Mouse (Mus musculus) naive thymus-derived CD4-positive, alpha-beta T cell, adult 2 months (primary cell): Measurements from ENCODE around the gene Ccnd3.

Experiments
- DNase-seq: peaks from one replicate; pipeline ENCODE4 v3.0.0-alpha.2; 2011; ENCODE audit warnings: low read depth

Gene Ccnd3

DNA sequence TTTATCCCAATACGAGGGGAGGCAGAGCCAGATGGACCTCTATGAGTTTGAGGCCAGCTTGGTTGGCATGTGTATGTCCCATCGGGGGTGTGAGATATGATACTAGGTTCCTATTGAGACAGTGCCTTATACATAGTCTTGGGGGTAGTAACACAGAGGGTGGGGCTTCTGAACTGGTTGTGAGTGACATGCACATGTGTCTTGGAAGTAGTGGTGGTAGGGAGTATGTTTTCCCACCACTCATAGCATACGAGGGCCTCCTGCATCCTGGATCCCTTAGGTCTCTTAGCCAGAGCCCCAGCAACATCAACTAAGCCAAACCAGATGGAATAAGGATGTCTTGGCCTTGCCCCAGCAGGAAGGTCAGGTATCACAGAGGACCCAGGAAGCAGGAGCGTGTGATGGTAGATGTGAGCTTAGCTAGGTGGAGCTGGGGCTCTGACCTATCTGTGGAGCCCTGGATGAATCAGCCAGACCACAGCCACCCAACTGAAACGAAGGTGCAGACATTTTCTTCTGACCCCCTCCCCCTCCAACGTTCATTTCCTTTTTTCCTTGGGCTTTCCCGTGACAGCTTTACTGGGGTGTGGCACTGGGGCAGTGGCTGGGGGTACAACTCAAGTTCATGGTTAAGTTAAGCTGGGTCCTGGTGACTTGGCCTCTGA is 10.5 kb downstream of the Ccnd3 start:
- DNase-seq = peak; percentile 33

GRCm38 (mm10) chr17:47516232-47516631 is 11.4 kb downstream of the Ccnd3 start:
- DNase-seq = peak; percentile 68

DNA sequence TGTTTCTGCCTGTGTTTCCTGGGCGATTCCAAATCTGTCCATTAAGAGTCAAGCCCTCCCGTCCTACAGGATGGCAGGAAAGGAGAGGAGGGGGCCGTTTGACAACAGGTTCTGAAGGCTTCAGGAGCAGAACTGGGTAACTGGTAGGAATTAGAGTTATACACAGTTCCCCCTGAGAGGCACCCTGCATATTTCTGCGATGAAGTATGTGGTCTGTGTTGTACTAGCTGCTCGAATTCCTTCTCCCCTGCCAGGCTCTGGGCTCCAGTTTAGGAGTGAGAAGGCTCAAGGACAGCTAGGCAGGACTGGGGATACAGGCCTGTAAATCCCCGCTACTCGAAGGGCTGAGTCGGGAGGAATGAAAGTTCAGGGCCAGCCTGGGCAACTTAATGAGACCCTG is 13.4 kb downstream of the Ccnd3 start:
- no peak for DNase-seq

DNA sequence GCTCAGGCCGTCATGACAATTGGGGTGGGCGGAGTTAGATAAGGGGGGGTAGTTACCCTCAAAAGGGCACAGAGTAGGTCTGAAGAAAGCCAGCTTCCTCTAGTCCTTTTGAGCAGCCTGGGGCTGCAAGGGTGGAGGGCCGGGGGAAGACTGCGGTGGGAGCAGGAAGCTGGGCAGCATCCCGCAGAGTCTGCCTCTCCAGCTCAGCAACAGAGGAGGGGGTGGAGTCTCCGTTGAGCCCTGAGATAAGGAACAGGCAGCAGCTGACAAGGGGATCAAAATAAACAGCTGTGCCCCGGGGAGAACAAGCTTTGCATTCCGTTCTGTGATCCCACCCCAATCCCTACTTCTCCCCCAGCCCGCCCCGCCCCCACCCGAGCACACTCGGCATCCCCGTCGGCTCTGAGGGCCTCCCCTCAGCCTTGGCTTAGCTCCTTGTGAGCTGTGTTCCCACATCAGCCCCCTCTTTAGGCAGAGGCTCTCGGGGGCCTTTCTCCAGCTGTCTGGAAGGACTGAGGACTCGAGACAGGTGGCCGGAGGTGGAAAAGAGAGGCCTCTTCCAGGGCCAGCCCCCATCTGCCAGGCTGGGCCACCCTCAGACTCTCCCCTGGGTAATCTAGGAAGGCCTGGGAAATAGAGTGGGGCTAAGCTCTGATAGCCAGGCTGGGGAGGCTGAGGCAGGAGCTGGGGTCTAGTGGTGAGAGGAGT is 16.9 kb downstream of the Ccnd3 start:
- peak; percentile 91 for DNase-seq

GRCm38 (mm10) chr17:47522536-47522935 is 17.7 kb downstream of the Ccnd3 start:
- peak; percentile 35 for DNase-seq

DNA sequence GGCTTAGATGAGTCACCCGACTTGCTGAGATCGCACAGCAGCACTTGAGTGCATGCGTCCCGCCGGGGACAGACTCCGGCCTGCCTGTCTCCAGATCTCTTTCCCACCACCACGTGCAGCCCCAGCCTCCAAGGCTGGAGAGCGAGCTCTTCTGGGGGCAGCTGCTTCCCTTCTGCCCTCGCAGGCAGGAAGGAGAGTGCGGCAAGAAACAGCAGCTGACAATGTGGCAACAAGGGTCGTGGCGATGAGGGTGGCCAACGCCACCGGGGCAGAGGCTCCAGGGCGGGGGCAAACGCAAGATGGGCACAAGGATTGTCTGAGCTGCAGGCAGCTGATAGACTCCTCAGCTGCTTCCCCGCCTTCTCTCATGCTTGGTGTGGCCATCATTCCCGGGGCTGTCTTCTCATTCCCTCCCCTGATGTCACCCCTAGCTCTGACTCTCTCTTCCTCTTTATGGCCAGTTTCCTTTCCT is 18.4 kb downstream of the Ccnd3 start:
- DNase-seq = no peak

DNA sequence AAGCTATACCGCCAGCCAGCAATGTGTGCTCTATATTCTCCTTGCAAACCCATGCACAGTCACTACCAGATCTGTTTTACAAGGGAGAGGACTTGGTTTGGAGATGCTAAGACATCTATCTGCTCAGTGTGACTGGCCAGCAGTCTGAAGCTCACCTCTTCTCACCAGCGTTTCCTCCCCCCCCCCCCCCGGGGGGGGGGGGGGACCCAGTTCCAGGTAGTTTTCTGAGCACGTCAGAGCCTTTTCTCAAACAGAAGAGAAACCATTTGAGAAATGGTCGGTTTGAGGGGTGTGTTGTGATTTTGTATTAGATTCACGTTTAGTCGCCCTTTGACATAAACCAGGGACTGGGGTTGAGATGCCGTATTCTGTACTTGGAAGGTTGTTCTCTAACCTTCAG is 19.2 kb downstream of the Ccnd3 start:
- peak; percentile 62 for DNase-seq

DNA sequence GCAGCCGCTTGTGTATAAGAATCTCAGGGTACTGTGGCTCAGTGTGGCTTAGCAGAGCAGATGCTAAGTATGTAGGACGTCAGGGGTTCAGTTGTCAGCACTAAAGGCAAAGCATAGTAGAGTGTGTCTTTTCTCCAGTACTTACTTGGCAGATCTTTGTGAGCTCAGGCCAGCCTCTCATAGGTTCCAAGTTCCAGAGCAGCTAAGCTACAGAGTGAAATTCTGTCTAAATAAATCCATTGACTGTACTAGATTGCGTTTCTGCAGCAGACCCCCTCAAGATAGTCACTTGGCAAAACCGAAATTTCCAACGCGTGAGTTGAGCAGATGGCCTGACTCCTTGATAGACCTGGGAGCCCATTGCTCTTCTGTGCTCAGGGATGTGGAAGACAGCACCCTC is 20.1 kb downstream of the Ccnd3 start:
- no peak for DNase-seq

DNA sequence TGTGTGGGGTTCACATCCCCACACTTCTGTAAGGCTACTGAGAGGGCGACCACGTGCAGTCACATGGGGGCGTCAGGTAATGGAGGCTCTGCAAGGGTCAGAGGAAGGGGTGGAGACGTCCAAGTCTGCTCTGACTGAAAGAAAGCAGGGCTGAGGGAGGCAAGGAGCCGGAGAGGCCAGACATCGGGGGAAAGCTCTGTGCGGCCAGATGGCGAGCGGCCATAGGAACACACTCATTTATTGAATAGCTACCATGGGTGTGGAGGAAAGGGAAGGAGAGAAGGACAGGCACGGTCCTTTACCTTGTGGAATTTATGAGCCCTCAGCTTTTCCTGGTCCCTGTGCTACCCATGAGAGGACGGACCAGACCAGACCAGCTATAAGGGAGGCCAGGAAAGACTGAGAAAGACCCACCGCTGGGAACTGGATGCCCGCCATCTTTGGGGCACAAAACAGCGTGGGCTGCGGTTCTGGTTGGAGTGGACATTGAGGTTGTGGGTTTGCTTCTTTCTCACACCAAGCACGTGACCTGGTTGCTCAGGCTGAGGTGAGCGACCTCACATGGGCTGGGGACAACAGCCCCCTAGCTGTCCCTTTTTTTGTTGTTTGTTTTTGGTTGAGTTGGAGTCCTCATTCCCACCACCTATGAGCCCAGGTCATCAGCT is 22.1 kb downstream of the Ccnd3 start:
- DNase-seq = no peak

DNA sequence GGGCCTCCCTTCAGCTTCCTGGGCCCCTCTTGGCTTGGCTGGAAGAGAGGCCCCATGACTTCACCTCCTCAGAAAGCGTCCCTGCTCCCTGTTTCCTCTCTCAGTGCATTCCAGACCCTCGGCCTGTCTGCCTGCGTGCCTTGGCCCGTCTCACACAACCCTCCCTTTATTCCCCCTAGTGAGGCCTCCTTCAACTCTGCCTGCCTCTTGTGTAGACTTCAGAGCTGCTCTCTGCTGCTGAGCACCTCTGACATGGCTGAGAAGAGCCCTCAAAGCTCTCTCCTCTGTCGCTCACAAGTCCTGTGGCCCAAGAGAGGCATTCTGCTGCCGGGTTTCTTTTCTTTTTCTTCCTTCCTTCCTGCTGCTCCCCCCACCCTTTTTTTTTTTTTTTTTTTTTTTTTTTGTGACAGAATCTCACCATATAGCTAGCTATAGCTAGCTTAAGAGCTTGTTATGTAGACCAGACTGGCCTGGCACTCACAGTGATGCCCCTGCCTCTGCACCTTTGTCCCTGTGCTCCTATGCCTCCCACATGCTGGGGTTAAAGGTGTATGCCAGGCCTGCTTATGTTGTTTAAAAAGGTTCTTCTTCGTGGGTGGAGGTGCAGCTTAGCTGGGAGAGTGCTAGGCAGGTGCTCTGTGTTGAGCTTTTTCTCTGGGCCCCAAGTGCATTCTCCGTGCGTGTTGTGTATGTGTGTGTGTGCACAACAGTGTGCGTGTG is 22.9 kb downstream of the Ccnd3 start:
- peak; percentile 67 for DNase-seq

GRCm38 (mm10) chr17:47528919-47529318 is 24.1 kb downstream of the Ccnd3 start:
- DNase-seq = peak; percentile 48

GRCm38 (mm10) chr17:47529595-47529994 is 24.7 kb downstream of the Ccnd3 start:
- no peak for DNase-seq

DNA sequence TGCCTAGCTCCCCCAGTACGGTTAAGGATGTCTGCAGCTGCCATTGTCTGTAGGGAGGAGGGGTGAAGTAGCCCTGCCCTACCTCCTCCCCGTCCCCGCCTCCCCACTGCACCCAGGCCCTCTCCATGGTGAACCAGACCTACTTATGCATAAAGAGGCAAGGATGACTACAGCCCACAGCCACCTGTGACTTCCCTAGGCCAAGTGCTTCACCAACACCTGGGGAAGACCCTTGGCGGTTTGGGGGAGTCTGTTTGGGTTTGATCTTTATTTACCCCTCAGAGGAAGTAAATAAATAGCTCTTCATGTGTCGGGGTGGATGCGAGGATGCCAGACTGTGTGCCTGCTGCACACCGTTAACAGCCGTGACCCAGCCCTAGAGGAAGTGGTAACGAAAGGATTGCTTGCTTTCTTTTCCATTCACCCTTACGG is 26.6 kb downstream of the Ccnd3 start:
- peak; percentile 90 for DNase-seq

DNA sequence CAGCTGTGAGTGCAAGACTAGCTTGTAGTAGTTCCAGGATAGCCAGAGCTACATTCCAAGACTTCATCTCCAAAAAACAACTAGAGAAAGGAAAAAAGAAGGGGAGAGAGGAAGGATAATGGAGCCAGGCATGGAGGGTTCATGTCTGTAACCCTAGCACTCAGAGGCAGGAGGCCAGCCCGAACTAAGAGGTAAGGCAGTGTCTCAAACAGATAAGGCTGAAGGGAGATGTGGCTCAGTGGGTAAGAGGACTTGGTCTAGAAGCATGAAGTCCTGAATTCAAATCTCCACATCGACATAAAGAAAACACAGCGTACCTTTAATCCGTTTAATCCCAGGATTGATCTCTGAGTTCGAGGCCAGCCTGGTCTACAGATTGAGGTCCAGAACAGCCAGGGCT is 27.5 kb downstream of the Ccnd3 start:
- DNase-seq = peak; percentile 26

DNA sequence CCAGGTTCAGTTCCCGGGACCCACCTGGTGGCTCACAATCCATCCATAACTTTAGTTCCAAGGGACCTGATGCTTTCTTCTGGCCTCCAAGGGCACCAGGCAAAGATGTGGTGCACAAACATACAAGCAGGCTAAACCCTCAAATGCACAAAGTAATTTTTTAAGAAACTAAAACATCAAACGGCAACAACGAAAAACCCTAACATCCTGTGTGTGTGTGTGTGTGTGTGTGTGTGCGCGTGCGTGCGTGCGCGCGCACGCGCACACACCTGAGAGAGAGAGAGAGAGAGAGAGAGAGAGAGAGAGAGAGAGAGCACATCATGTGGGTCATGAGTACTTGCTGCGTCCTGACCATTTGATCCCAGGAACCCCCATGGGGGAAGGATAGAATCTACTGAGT is 28.8 kb downstream of the Ccnd3 start:
- peak; percentile 79 for DNase-seq

GRCm38 (mm10) chr17:47535812-47536236 is 31.0 kb downstream of the Ccnd3 start:
- DNase-seq = peak; percentile 57

GRCm38 (mm10) chr17:47538049-47538448 is 33.2 kb downstream of the Ccnd3 start:
- no peak for DNase-seq

GRCm38 (mm10) chr17:47539128-47539527 is 34.3 kb downstream of the Ccnd3 start:
- no peak for DNase-seq

GRCm38 (mm10) chr17:47542061-47542460 is 37.2 kb downstream of the Ccnd3 start:
- DNase-seq = peak; percentile 69

- peak; percentile 49 for DNase-seq
Measured at GRCm38 (mm10) chr17:47543051-47543650, 38.3 kb downstream of the Ccnd3 start.

DNA sequence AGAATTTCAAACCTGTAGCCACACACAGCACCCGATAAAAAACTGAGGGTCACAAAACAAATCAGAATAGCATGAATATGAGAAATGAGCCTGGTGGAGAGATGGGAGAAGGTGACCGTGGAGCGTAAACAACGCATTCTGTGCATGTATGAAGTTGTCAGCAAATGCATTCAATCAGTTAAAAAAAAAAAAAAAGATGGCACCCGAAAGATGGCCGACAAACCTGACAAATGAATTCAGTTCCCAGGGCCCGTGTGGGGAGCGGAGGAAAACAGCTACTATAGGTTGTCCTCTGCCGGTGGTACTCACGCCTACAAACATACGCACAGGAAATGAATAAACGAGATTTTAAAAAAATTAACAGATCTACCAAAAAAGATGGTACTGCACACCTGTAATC is 40.3 kb downstream of the Ccnd3 start:
- no peak for DNase-seq

DNA sequence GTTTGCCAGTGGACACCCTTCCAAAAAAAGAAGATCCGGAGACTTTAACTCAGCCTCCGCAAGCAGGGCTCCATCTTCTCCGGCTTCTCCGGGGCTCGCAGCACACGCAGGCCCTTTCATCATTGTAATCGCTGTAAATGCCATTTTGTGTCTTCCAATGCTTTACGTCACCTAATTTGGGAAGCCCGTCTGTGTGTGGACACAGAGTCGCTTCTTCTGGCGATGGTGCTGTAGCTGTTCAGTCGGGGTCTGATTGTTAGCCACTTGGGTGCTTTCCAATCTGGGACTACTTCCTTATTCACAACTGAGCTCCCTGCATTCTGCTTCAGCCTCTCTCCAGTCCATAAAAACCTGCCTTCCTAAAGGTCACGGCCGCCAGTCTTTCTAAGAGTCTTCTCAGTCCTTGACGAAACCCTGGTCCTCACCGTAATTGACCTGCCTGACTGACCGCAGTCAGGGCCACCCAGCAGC is 41.0 kb downstream of the Ccnd3 start:
- no peak for DNase-seq
